Mouse (Mus musculus) G1E (cell line): ENCODE data around the gene Serpinb8. TPM values are rescaled to one million over a fixed set of nuclear protein-coding genes. Genes with fewer than 3 reads are reported as not detected.

Experiments
- ATAC-seq: 2 replicates; pipeline ENCODE4 v1.8.0; 2016; ENCODE audit warnings: mild to moderate bottlenecking; ENCODE audit not compliant: insufficient number of reproducible peaks, poor library complexity, low FRiP score, severe bottlenecking; ENCODE audit errors: extremely low read depth
- DNase-seq: peaks from one replicate; pipeline ENCODE4 v3.0.0; 2012; ENCODE audit warnings: low spot score
- H3K27me3 ChIP-seq: 2 replicates; pipeline ENCODE4 v1.6.1; 2012; ENCODE audit warnings: mild to moderate bottlenecking, low read length, inconsistent platforms; ENCODE audit not compliant: insufficient read depth
- H3K36me3 ChIP-seq: replicated peaks from 2 replicates; pipeline ENCODE3; 2012; ENCODE audit warnings: mild to moderate bottlenecking, inconsistent platforms
- H3K4me1 ChIP-seq: 2 replicates; pipeline ENCODE4 v1.6.1; 2012; ENCODE audit warnings: low read depth, low read length, inconsistent platforms, mixed read lengths; ENCODE audit not compliant: insufficient read depth
- H3K4me3 ChIP-seq: 2 replicates; pipeline ENCODE4 v1.5.1; 2012; ENCODE audit warnings: low read depth, mild to moderate bottlenecking, inconsistent platforms, low read length, moderate library complexity, mixed read lengths
- H3K9me3 ChIP-seq: replicated peaks from 2 replicates; pipeline ENCODE4 v1.6.1; 2012; ENCODE audit warnings: inconsistent platforms
- CTCF ChIP-seq: IDR thresholded peaks from 2 replicates; pipeline ENCODE4 v1.5.1; 2012; ENCODE audit warnings: low read depth, low read length, inconsistent platforms, mixed read lengths
- GATA1 ChIP-seq: IDR thresholded peaks from 2 replicates; pipeline ENCODE4 v1.6.1; 2012; ENCODE audit warnings: borderline replicate concordance, low read length, inconsistent platforms, mixed read lengths
- GATA2 ChIP-seq: IDR thresholded peaks from 2 replicates; pipeline ENCODE4 v1.6.1; 2012; ENCODE audit warnings: low read depth, low read length, inconsistent platforms, borderline replicate concordance
- POLR2AphosphoS5 ChIP-seq: IDR thresholded peaks from 2 replicates; pipeline ENCODE4 v1.6.1; 2012; ENCODE audit warnings: low read depth, low read length, inconsistent platforms; ENCODE audit not compliant: insufficient replicate concordance
- TAL1 ChIP-seq: conservative IDR thresholded peaks from 2 replicates; pipeline ENCODE4 v1.6.1; 2012; ENCODE audit warnings: low read depth, low read length, inconsistent platforms, mixed read lengths
- polyA plus RNA-seq: library from polyadenylated mRNA; stranded (reverse); fragments of >175 nt; gene quantifications from 2 replicates; pipeline ENCODE4 v1.2.3, GENCODE M21; 2012
- total RNA-seq, 2 experiments: library from RNA; stranded (forward) in 1 of 2; stranded (reverse) in 1 of 2; fragments of 200-1000 nt in 1 of 2; fragments of >200 nt in 1 of 2; fragmentation: Nextera tagmentation in 1 of 2; gene quantifications; 2 replicates each; pipeline ENCODE4 v1.2.3; 2014 to 2017

Serpinb8 gene
- total and polyA plus RNA-seq, 3 experiments = 0.02 to 0.05 TPM; not detected in 1

DNA sequence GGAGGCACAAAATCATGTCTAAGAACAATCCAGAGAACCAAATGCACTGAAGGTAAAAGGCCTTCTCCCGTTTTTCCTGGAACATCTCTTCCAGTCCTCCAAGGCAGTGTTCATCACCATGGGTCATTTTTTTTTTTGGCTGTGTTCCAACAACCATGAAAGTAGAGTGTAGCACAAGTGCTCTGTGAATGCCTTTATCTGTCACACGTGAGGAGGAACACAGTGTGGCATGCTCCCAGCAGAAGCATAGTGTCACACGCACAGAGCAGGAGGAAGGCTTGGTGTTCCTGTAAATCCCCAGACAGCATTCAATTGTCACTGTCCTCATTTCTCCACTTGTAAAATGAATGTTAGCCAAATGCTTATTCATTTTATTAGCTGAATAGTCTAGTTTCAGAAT lies 2.8 kb downstream of the Serpinb8 start:
- no peak for DNase-seq

DNA sequence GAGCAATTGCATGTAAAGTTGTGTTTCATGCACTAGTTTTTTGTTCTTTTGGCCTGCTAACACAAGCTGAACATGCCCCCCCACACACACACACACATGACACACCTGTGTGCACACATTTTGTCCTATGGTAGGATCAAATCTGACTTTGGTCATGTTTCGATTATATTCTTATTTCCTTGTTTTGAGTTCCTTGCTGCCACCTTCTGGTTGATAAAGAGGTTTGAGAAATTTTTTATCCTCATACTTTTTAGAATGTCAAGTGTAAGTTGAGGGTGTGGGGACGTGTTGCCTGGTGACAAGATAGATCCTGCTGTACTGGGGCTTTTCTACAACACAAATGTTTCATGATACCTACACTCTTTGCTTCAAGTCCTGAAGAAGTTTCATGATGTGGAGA lies 3.7 kb downstream of the Serpinb8 start:
- no peak for TF ChIP-seq GATA1
- TF ChIP-seq TAL1 = no peak
- TF ChIP-seq POLR2AphosphoS5 = no peak
- no peak for TF ChIP-seq CTCF
- TF ChIP-seq GATA2 = no peak
- ATAC-seq = no peak
- Histone ChIP-seq H3K4me3 (no peak overlapping the region), H3K9me3 (peaks cover 15% of the 10 kb centered on the region), H3K27me3 (no peaks in the 10 kb centered on the region), H3K4me1 (no peaks in the 10 kb centered on the region), H3K36me3 (no peaks in the 10 kb centered on the region)
- no peak for DNase-seq

More for the DNA sequence above, 2.8 kb downstream of the Serpinb8 start:
- Histone ChIP-seq H3K4me3 (no peak overlapping the region), H3K27me3 (no peaks in the 10 kb centered on the region), H3K4me1 (no peaks in the 10 kb centered on the region), H3K9me3 (peaks cover 15% of the 10 kb centered on the region), H3K36me3 (no peaks in the 10 kb centered on the region)
- TF ChIP-seq POLR2AphosphoS5 (no peak), GATA1 (no peak), TAL1 (no peak), GATA2 (no peak), CTCF (no peak)
- no peak for ATAC-seq

- no peaks in the 10 kb centered on the region for H3K4me1 ChIP-seq
- DNase-seq (no peak), ATAC-seq (no peak)
- no peak overlapping the region for H3K4me3 ChIP-seq
- peaks cover 13% of the 10 kb centered on the region for H3K9me3 ChIP-seq
- no peak for TF ChIP-seq GATA1
- H3K27me3 ChIP-seq = no peaks in the 10 kb centered on the region
- H3K36me3 ChIP-seq = no peaks in the 10 kb centered on the region
These were observed 7.1 kb downstream of the Serpinb8 start for GRCm38 (mm10) chr1:107596874-107597273.

DNA sequence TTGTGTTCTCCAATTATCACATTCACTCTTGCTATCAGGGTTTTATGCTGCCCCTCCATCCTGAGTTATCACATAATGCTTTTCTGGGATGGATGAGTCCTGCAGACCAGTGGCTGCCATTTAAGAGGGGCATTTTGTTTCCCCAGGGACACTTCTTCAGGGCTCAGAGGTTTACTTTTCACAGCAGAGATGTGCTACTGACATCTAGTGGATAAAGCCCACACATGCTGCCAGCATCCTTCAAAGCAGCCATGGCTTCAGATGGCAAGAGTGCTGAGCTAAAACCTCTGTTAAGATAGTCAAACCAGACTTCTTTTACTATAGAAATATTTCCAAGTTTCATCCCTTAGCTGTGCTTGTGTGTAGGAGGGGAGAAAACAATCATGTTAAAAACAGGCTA lies 8.7 kb downstream of the Serpinb8 start:
- H3K4me1 ChIP-seq = no peaks in the 10 kb centered on the region
- no peak for TF ChIP-seq POLR2AphosphoS5
- no peak for TF ChIP-seq TAL1
- no peak for TF ChIP-seq GATA2
- no peak for TF ChIP-seq GATA1
- TF ChIP-seq CTCF = no peak
- H3K36me3 ChIP-seq = no peaks in the 10 kb centered on the region
- no peaks in the 10 kb centered on the region for H3K27me3 ChIP-seq
- no peak overlapping the region for H3K4me3 ChIP-seq
- no peak for DNase-seq
- no peak; the same call in 1 of the 2 replicates for ATAC-seq
- peaks cover 9% of the 10 kb centered on the region for H3K9me3 ChIP-seq

DNA sequence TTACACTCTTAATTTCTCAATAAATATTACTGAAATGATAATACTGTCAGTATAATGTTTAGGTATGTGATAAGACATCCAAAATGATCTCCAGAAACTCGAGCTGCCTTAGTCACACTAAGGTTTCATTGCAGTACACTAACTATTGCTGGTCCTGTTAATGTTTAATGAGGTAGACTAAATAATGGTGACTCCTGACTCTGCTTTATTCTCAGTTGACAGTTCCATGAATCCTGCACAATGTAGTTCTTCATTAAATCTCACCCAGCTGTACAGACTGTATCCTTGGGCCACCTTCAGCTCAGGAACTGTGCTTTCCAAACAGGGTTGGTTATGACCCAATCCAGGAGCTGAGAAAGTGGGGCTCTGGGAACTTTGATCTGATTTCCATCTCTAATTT lies 19.1 kb downstream of the Serpinb8 start:
- ATAC-seq (no peak), DNase-seq (no peak)
- Histone ChIP-seq H3K4me3 (no peak overlapping the region), H3K4me1 (no peaks in the 10 kb centered on the region), H3K9me3 (peaks cover 12% of the 10 kb centered on the region), H3K36me3 (no peaks in the 10 kb centered on the region), H3K27me3 (no peaks in the 10 kb centered on the region)
- TF ChIP-seq GATA1 (no peak), POLR2AphosphoS5 (no peak)

- 0 out of 2 replicates have a peak, but pooled peaks cover 4% of the 10 kb centered on the region for H3K9me3 ChIP-seq
- no peaks in the 10 kb centered on the region for H3K27me3 ChIP-seq
- H3K4me3 ChIP-seq = no peak overlapping the region
- DNase-seq (no peak), ATAC-seq (no peak)
- H3K4me1 ChIP-seq = no peaks in the 10 kb centered on the region
- no peaks in the 10 kb centered on the region for H3K36me3 ChIP-seq
- TF ChIP-seq POLR2AphosphoS5 (no peak), TAL1 (no peak), GATA2 (no peak), CTCF (no peak), GATA1 (no peak)
These were observed 24.3 kb downstream of the Serpinb8 start for GRCm38 (mm10) chr1:107614087-107614486.

DNA sequence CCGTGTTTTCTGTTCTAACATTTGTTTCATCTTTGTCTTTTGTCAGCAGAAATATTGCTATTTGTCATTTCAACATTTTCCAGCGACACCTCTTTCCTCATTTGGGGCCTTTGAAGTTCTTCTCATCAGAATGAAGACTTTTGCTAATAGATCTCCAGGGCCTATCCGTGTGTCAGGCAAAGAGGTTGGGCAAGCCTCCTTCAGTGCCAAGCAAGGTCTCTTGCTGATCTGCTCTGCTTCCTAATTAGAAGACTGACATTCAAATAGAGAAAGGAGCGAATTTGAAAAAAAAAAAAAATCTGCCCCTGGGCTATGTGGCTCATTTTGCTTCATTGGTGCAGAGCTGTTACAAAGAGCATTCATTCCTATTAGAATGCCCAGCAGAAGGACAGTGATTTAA lies 32.2 kb downstream of the Serpinb8 start:
- no peaks in the 10 kb centered on the region for H3K27me3 ChIP-seq
- no peaks in the 10 kb centered on the region for H3K36me3 ChIP-seq
- peaks cover 8% of the 10 kb centered on the region for H3K9me3 ChIP-seq
- no peak overlapping the region for H3K4me3 ChIP-seq
- DNase-seq (no peak), ATAC-seq (no peak)
- TF ChIP-seq GATA2 = no peak
- no peak for TF ChIP-seq CTCF
- no peak for TF ChIP-seq GATA1
- TF ChIP-seq TAL1 = no peak
- no peak for TF ChIP-seq POLR2AphosphoS5
- H3K4me1 ChIP-seq = no peaks in the 10 kb centered on the region
